Mouse (Mus musculus) embryonic stem cell, embryonic (primary cell): ENCODE data around the gene Tgfbr3l.

Source experiments
- CTCF ChIA-PET, 4 experiments: fragments of 300-600 bp in 2 of 4; fragments of 350-600 bp in 2 of 4; sonication (Branson Sonifier 250); formaldehyde crosslinking; loops; one replicate each; lab custom pipeline; 2022; ENCODE audit warnings: inconsistent platforms in 2 of 4; lab: Charles Lee
- POLR2A ChIA-PET, 4 experiments: fragments of 300-600 bp in 2 of 4; fragments of 350-600 bp in 2 of 4; sonication (Branson Sonifier 250); formaldehyde crosslinking; loops; one replicate each; lab custom pipeline; 2022; ENCODE audit warnings: antibody characterized with exemption in 4 of 4, inconsistent platforms in 1 of 4; lab: Charles Lee

Gene Tgfbr3l

DNA sequence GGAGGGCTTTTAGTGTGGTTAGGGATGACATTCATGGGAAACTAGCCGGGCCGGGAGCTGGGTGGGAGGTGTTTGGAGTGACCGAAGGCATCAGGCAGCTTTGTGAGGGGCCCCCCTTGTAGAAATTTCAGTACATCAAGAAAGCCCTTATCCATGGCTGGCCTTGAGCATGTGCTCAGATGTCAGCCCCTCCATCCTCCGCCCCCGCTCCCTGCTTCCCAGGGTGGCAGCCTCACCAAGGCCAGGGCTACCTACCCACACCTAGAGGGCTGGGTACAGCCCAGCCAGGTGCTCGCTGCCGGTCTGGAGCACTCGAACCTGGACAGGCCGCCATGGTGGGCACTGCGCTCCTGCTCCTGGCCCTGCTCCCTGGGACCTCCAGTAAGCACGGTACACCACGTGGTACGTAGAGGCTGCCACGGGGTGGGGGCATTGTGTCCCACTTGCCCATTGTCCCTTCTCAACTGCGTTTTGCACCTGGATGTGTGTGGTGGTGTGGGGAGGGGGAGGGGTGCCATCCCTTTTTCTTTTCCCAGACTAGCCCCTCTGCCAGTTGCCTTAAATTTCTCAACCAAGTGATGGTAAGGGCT, at the start of gene Tgfbr3l:
TSS of gene Tgfbr3l (plus strand) at position 264 of the 590 bp plus-strand sequence.
- ChIA-PET POLR2A (interaction anchor here in 3 of 4 experiments (0.5 to 7.4 kb wide), 12 partner anchors 9 to 261 kb away, joined by 3 to 61 read pairs (median 5); partner anchors contain the start of genes Gm49320 (in 3 of the 3), Map2k7 (in 3 of the 3) and Timm44 (in 1 of the 3)), CTCF (interaction anchor here in 2 of 4 experiments (0.9 to 3.1 kb wide), 6 partner anchors 9 to 108 kb away, joined by 3 to 16 read pairs (median 3); partner anchors contain the start of genes Ctxn1 (in 2 of the 2), Gm49320 (in 1 of the 2) and Map2k7 (in 1 of the 2))

DNA sequence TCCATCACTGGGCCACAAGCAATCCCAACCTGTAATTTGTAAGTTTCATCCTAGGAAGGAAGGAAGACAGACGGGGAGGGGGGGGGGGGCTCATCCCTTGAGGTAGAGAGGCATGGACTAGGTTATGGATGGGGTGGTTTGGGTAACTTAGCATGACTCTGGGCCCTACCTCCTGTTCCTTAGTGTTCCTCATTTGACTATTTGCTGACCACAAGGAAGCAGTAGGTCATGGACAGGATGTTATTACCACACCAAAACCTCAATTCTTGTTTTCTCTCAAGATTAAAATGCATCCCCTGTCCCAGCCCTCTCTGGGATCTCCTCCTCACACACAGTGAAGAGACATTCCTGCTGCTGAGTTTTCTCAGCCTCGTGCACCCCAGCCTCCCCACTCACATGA, 46.7 kb upstream of the Tgfbr3l start:
- POLR2A ChIA-PET, result interaction anchor here in 3 of 4 experiments (0.6 to 1.6 kb wide), 4 partner anchors 8 to 44 kb away, joined by 3 to 4 read pairs (median 4); no protein-coding TSS in a partner anchor
- CTCF ChIA-PET, result interaction anchor here in 3 of 4 experiments (0.5 to 2.8 kb wide), 3 partner anchors 8 to 59 kb away, joined by 3 to 10 read pairs (median 4); no protein-coding TSS in a partner anchor

DNA sequence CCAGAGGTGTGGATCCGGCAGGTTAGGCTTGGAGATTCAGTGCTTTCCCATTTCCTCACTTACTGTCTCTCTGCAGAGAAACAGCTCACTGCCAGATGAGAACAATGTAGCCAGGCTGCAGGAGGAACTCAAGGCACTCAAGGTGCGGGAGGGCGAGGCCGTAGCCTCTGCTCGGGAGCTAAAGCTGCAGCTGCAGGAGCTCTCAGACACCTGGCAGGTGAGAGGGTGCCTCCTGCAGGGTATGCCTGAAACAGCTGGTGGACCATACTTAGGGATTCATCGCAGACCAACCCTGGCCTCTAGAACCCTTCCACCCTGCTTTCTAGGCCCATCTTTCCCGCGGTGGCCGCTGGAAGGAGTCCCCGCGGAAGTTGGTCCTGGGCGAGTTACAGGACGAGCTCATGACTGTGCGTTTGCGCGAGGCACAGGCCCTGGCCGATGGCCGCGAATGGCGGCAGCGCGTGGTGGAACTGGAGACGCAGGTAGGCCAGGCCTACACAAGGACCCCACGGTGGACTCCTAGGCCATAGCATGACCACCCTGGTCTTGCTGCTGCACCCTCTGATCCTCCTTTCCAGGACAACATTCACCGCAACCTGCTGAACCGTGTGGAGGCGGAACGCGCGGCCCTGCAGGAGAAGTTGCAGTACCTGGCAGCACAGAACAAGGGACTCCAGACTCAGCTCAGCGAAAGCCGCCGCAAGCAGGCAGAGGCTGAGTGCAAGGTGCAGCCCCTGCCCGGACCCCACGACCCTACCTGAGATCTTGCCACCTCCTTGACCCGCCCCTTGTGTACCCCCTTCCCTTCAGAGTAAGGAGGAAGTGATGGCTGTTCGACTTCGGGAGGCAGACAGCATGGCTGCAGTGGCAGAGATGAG, 42.5 kb upstream of the Tgfbr3l start:
- CTCF ChIA-PET, result interaction anchor here (0.6 to 3.2 kb wide), 37 partner anchors 9 to 487 kb away, joined by 3 to 39 read pairs (median 4); partner anchors contain the start of genes Prr36 (in 2 of the 4), Ctxn1 (in 1 of the 4), Gm49320 (in 1 of the 4) and Map2k7 (in 1 of the 4)
- POLR2A ChIA-PET, result interaction anchor here (0.6 to 3.1 kb wide), 29 partner anchors 9 to 516 kb away, joined by 3 to 51 read pairs (median 5); partner anchors contain the start of genes Gm49320 (in 4 of the 4), Map2k7 (in 4 of the 4), Evi5l (in 3 of the 4) and Lrrc8e (in 3 of the 4)

DNA sequence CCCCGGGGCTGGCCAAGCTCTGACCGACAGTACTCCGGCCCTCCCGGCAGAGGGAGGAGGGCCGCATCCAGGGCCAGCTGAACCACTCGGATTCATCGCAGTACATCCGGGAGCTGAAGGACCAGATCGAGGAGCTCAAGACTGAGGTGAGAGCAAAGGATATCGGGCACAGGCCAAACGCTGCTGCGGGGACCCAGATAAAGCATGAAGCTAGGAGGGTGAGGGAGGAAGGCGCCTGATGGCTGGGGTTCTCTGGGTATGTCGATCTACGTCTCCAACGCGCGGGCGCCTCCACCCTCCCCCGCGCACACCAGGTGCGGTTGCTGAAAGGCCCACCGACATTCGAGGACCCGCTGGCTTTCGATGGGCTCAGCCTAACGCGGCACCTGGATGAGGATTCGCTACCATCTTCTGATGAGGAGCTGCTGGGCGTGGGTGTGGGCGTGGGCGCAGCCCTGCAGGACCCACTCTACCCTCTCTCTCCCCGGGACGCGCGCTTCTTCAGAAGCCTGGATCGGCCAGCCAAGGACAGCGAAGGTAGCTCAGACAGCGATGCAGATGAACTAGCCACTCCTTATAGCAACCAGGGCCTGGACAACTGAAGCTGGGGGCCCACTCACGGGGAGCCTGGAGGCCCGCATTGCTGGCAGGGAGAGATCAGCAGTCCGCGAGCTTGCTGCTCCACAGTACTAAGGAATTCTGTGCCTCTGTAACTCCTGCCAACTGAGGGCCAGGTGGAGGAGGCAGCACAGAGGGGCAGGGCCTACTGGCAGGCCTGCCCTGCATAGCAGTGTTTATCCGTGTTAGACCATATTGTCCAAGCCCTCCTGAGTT, 41.6 kb upstream of the Tgfbr3l start:
- ChIA-PET CTCF (interaction anchor here (0.6 to 3.2 kb wide), 32 partner anchors 8 to 488 kb away, joined by 3 to 39 read pairs (median 4); partner anchors contain the start of genes Gm49320 (in 2 of the 4), Map2k7 (in 2 of the 4), Prr36 (in 2 of the 4) and Ctxn1 (in 1 of the 4)), POLR2A (interaction anchor here (0.6 to 3.1 kb wide), 33 partner anchors 9 to 786 kb away, joined by 3 to 51 read pairs (median 5); partner anchors contain the start of genes Gm49320 (in 4 of the 4), Map2k7 (in 4 of the 4), Prr36 (in 3 of the 4) and Evi5l (in 2 of the 4))

DNA sequence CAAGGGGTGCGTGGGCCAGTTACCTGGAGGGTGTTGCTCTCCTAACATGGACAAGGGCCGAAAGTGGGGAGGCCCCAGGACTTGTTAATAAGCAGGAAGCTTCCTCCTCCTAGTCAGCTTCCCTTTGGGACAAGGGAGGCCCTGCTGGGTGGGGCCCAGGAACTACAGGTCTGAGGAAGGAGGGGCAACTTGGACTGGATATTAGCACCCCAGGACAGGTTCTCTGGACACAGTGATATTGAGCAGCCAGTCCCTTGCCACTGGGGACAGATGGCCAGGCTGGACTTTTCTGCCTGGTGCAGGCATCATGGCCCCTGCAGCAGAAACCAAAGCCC, 41.0 kb upstream of the Tgfbr3l start:
- ChIA-PET CTCF (interaction anchor here (1.0 to 3.2 kb wide), 13 partner anchors 10 to 163 kb away, joined by 3 to 39 read pairs (median 6); partner anchors contain the start of genes Gm49320 (in 2 of the 4), Map2k7 (in 2 of the 4) and Prr36 (in 2 of the 4)), POLR2A (interaction anchor here (0.6 to 3.1 kb wide), 18 partner anchors 9 to 786 kb away, joined by 3 to 51 read pairs (median 8); partner anchors contain the start of genes Prr36 (in 3 of the 4), Evi5l (in 2 of the 4), Gm49320 (in 2 of the 4) and Map2k7 (in 2 of the 4))

DNA sequence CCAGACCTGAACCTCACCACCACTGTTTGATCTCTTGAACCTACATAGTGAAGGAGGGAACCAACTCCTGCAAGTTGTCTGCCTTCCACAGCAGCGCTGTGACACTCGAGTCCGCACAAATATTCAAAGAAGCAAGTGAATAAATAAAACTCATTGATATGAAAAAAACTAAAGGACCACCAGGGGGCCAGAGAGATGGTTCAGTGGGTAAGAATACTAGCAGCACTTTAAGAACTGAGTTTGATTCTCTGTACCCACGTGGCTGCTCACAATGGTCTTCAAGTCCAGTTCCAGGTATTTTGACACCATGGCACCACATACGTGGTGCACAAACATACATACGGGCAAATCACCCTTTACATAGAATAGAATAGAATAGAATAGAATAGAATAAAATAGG, 36.9 kb upstream of the Tgfbr3l start:
- CTCF ChIA-PET, result no interaction called here
- POLR2A ChIA-PET, result interaction anchor here in 2 of 4 experiments (0.9 to 1.6 kb wide), 4 partner anchors 13 to 45 kb away, joined by 3 to 5 read pairs (median 3); partner anchors contain the start of gene Lrrc8e (in 1 of the 2)

DNA sequence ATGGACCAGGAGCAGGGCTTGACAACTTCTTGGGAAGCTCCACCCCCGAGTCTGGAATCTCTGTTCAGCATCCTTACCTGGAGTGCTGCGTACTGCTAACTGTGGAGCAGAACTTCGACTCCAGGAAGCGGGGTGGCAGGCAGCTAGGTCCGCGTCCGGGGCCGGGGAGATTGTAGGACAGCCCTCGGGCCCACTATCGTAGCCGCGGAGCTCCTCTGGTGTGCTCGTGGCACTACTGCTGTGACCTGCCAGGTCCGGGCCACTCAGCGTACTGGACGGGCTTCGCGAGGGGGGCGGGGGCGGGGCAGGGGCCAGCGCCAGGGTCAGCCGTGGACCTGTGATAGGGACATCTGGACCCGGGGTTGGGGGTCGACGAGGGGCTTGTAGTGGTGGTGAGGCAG, 35.2 kb upstream of the Tgfbr3l start:
- POLR2A ChIA-PET, result interaction anchor here in 3 of 4 experiments (0.7 to 1.5 kb wide), 9 partner anchors 11 to 614 kb away, joined by 3 to 5 read pairs (median 3); partner anchors contain the start of genes Gm49320 (in 2 of the 3), Map2k7 (in 2 of the 3) and Evi5l (in 1 of the 3)

DNA sequence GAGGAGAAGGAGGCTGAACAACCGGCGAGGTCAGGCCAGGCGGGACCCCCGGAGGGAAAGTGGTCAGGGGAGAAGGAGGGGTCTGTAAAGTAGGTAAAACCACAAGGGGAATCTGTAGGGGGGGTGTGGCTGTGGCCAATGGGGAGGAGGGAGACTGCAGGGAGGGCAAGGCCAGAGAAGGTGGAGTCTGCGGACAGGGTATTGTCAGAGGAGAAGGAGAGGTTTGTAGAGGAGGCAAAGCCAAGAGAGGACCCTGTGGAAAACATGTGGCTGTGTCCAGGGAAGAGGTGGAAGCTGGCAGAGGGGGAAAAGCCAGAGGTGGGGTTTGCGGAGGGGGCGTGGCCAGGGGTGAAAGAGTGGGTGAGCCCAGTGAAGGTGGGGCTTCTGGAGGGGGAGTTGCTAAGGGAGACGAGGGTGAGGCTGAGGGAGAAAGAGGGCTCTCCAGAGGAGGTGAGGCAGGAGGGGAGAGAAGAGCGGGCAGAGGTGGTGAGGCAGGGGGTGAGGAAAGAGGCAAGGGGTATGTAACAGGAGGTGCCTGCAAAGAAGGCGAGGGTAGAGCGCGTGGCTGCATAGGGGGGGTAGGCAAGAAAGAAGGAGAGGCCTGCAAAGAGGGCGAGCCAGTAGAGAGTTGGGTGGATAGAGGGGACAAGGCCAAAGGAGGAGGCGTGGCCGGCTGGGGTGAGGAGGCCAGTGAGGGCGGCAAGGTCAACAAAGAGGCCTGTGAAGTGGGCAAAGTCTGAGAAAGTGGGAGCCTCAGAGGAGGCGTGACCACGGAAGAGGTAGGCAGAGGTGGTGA, 34.6 kb upstream of the Tgfbr3l start:
- ChIA-PET POLR2A (interaction anchor here in 3 of 4 experiments (0.7 to 5.6 kb wide), 19 partner anchors 7 to 614 kb away, joined by 3 to 51 read pairs (median 4); partner anchors contain the start of genes Gm49320 (in 2 of the 3), Map2k7 (in 2 of the 3), Evi5l (in 1 of the 3) and Lrrc8e (in 1 of the 3)), CTCF (interaction anchor here in 3 of 4 experiments (0.6 to 1.6 kb wide), 9 partner anchors 8 to 737 kb away, joined by 3 to 6 read pairs (median 4); partner anchors contain the start of genes Gm49320 (in 1 of the 3) and Map2k7 (in 1 of the 3))

More for the DNA sequence above, 35.2 kb upstream of the Tgfbr3l start:
- CTCF ChIA-PET, result interaction anchor here in 3 of 4 experiments (0.6 to 1.6 kb wide), 6 partner anchors 19 to 737 kb away, joined by 3 to 6 read pairs (median 4); no protein-coding TSS in a partner anchor

DNA sequence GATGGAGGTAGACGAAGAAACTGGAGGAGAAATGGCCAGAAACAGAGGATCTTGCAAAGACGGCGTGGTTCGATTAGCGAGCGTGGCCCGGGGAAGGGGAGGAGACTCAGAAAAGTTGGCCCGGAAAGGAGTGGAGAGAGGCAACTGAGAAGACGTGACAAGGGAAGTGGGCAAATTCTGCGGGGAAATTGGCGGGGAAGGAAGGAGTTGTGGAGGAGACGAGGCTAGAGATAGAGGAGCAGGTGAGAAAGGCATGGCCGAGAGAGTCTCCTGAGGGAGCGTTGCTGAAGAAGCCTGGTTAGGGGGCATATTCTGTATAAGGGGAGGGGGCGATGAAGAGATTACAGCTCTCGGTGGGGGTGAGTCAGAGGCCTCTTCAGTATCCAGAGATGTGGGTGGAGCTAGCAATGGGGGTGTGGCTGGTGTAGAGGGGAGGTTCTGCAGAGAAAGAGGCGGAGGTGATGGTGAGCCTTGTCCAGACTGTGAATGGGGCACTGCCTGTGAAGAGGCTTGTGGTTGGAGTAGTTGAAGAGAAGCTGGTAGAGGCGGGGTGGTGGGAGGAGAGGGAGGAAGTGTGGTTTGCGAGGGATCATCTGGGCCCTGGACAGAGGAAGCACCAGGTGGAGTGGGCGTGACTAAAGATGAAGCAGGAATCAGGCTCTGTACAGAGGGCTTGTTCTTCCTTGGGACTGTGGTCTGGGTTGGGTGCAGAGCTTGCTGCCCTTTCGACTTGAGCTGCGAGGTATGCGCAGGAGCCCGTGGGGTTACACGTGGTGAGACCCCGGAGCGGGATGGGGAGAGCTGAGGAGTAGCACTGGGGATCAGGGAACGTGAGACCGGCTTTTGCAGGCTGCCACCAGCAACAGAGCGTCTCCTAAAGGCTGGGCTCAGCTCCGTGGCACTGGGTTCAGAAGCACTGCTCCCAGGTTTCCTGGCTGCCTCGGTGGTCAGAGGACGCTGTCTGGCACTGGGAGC, 33.7 kb upstream of the Tgfbr3l start:
- CTCF ChIA-PET, result interaction anchor here in 3 of 4 experiments (0.9 to 1.6 kb wide), 9 partner anchors 8 to 538 kb away, joined by 3 to 5 read pairs (median 4); partner anchors contain the start of genes Gm49320 (in 1 of the 3), Map2k7 (in 1 of the 3) and Trappc5 (in 1 of the 3)
- POLR2A ChIA-PET, result interaction anchor here in 3 of 4 experiments (0.6 to 5.6 kb wide), 18 partner anchors 8 to 76 kb away, joined by 3 to 51 read pairs (median 4); partner anchors contain the start of genes Map2k7 (in 2 of the 3), Gm49320 (in 1 of the 3), Lrrc8e (in 1 of the 3) and Snapc2 (in 1 of the 3)

DNA sequence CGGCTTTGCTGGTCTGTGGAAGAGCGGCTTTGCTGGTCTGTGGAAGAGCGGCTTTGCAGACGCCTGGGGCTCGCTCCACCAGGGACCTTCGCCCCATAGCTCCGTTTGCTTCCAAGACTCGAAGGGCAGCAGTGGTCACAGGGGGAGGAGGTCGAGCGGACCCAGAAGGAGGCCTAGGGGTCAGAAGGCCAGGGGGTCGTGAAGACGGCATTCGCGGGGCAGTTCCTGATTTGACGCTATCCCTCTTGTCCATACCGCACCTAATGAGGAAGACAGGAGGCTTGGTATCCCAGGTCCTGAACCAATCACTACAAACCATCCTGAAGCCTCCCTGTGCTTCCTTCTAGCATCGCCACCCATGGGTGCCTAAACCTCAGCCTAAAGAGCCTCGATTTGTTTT, 31.7 kb upstream of the Tgfbr3l start:
- ChIA-PET POLR2A (interaction anchor here in 3 of 4 experiments (0.8 to 5.6 kb wide), 14 partner anchors 10 to 397 kb away, joined by 3 to 51 read pairs (median 5); partner anchors contain the start of genes Map2k7 (in 2 of the 3), Zfp958 (in 2 of the 3), Gm49320 (in 1 of the 3) and Timm44 (in 1 of the 3)), CTCF (interaction anchor here in 1 of 4 experiments (1.1 kb wide), 1 partner anchor 47 kb away, joined by 3 read pairs; no protein-coding TSS in a partner anchor)

DNA sequence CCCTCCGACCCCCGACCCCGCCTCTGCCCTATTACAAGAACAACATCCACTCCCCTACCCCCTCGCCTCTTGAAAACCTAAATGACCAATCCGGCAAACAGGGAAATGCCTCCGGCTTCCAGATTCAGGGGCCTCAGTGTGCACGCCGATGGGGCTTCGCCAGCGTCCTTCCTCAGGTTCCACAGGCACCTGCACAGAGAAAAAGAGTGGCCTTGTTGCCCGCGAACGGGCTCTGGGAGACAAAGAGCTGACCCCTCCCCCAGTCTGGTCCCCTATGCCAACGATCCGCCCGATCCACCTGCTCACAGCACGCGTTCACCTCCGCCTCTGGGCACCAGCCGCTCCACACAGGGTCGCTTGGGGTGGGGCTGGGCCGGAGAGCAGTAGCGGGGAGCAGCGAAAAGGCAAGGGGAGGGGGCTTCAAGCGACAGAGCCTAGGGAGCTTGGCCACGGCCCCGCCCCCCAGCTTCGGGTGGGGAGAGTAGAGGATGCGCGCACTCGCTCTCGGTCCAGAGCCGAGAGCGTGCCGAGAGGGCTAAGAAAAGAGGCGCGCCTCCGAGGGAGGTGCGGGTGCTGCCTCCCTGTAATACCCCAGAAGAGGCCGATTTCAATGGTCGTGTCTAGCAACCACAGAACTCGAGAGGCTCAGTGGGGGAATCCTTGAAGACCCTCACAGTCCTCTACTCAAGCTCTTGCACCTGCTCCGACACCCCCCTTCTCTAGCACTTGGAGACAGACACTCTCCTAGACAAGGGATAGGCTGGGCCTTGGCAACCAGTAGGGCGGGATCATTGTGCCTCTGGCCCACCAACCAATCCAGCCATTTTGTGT, 31.0 kb upstream of the Tgfbr3l start, which contains the start of gene Prr36:
TSS of gene Prr36 (minus strand) at position 669 of the 831 bp plus-strand sequence.
- POLR2A ChIA-PET, result interaction anchor here (0.6 to 5.6 kb wide), 27 partner anchors 10 to 576 kb away, joined by 3 to 51 read pairs (median 4); partner anchors contain the start of genes Gm49320 (in 3 of the 4), Map2k7 (in 3 of the 4), Zfp958 (in 2 of the 4) and Evi5l (in 1 of the 4)

DNA sequence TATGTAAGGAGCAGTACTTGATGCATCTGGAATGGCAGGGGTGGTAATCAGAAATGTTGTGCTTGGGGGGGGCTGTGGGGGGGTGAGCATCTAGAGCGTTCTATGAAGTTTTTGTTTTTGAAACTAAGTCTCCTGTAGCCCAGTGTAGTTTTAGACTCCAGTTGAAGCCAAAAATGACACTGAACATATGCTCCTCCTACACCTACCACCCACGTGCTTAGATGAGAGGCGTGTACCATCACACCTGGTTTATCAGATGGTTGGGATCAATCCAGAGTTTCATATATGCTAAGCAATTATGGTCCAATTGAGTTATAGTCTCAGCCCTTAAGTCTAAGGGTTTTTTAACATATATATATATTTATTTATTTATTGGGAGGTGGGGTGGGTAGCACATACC, 28.4 kb upstream of the Tgfbr3l start:
- ChIA-PET POLR2A (interaction anchor here in 1 of 4 experiments (1.3 kb wide), 1 partner anchor 18 kb away, joined by 7 read pairs; the partner anchor contains the start of genes Gm49320 and Map2k7), CTCF (interaction anchor here in 1 of 4 experiments (1.7 kb wide), 1 partner anchor 19 kb away, joined by 3 read pairs; the partner anchor contains the start of genes Gm49320 and Map2k7)

More for the DNA sequence above, 31.0 kb upstream of the Tgfbr3l start, which contains the start of gene Prr36:
- CTCF ChIA-PET, result interaction anchor here (0.5 to 1.7 kb wide), 14 partner anchors 10 to 571 kb away, joined by 3 to 7 read pairs (median 3); partner anchors contain the start of genes Gm49320 (in 1 of the 4), Lrrc8e (in 1 of the 4) and Map2k7 (in 1 of the 4)
